Comparison of ENCODE assay signal across 12 mouse cellular contexts in the genomic region with DNA sequence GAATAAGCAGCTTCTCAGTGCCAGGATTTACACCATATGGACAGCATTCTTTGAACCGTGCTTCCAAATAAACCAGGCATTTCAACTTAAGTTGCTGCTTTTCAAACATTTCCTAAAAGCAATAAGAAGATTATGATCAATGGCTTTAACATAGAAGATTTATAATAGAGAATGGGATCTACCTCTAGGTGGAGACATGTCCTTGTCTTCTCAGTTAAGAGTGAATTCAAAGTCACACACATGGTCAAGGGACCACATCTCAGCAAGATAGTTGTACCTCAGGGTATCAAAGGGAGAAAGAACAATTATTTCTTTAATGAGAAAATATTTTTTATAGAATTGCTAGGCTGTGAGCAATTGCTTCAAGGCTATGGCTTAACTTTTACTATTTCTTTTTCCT.
"Had no signal": no experiment of that assay in that cellular context is flagged by ENCODE, and none has a peak within 500 bp of the region (broad histone marks: within the 10 kb centered on the region; RNA-seq: fewer than 3 reads in every experiment).

No protein-coding gene starts in this region.

- H3K4me1 ChIP-seq: limb, embryonic 12.5 days; liver, embryonic 15.5 days; stomach, embryonic 15.5 days had no signal

- H3K4me2 ChIP-seq: limb, embryonic 12.5 days; liver, embryonic 15.5 days; stomach, embryonic 15.5 days had no signal

- H3K36me3 ChIP-seq: limb, embryonic 12.5 days; liver, embryonic 15.5 days; stomach, embryonic 15.5 days had no signal

- H3K9me3 ChIP-seq: limb, embryonic 12.5 days; liver, embryonic 15.5 days; stomach, embryonic 15.5 days had no signal

- H3K4me3 ChIP-seq: limb, embryonic 12.5 days; liver, embryonic 15.5 days; stomach, embryonic 15.5 days had no signal

- DNase-seq: kidney, postnatal 36 days; liver; lung, adult 2 months; lung, postnatal 36 days; right cerebral cortex, postnatal 14 days; thymus, postnatal 4 days had no signal

- ATAC-seq: intestine, postnatal 0 days; lung, postnatal 0 days; midbrain, embryonic 16.5 days had no signal

- H3K27ac ChIP-seq: limb, embryonic 12.5 days; liver, embryonic 15.5 days; stomach, embryonic 15.5 days had no signal

- H3K27me3 ChIP-seq: limb, embryonic 12.5 days; liver, embryonic 15.5 days; stomach, embryonic 15.5 days had no signal

- H3K9ac ChIP-seq: limb, embryonic 12.5 days; liver, embryonic 15.5 days; stomach, embryonic 15.5 days had no signal
